Mouse (Mus musculus): ENCODE measurements around the gene Irak1. TPM values are rescaled to one million over a fixed set of nuclear protein-coding genes. Genes with fewer than 3 reads are reported as not detected.
A peak's percentile ranks its signal among the peaks of the same experiment; 100 is the strongest.

The Irak1 gene
- total RNA-seq, 2 experiments from 2014 or later = 35.6 to 36.1 TPM

DNA sequence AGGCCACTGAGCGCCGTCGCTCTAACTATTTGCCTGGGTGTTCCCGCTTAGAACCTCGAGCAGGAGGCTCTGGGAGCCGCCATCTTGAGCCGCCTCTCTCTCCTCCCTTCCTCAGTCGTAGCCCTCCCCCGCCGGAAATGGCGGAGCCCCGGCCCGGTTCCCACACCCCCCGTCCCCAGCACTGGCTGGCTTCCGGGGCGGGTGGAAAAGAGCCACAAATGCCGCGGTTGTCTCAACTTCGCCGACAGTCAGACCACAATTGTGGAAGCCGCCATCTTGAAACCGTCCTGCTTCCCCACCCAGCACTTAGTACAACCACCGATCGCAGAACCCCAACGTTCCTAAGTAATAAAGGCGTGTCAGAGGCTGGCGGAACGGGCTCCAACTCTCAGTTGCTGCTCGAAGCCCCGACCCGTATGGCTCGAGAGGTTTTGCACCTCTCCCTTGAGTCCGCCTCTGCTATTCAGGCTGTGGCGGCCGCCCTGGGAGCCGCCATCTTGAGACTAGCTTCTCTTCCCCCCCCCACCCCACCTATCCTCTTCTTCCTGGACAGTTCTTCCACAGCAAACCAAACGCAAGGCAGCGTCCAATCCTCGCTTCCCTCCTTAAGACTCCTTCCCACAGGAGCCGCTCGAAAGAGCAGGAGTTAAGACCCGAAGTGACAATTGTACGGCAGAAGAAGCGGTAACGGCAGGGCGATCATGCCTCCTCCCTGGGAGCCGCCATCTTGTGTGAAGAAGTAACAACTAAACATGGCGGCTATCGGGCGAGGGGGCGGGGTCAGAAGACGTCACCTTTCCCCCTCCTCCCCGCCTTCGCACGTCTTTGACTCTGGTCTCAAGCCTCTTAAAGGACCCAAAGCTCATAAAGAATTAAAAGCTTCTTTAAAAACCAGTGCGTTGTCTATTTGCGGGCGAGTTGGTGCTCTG is 57.2 kb downstream of the Irak1 start, which contains the start of gene Hcfc1:
TSS of gene Hcfc1 (minus strand) at position 110 of the 929 bp plus-strand sequence.
- peak; percentile 93 for DNase-seq (ENCODE audit: low spot score)

DNA sequence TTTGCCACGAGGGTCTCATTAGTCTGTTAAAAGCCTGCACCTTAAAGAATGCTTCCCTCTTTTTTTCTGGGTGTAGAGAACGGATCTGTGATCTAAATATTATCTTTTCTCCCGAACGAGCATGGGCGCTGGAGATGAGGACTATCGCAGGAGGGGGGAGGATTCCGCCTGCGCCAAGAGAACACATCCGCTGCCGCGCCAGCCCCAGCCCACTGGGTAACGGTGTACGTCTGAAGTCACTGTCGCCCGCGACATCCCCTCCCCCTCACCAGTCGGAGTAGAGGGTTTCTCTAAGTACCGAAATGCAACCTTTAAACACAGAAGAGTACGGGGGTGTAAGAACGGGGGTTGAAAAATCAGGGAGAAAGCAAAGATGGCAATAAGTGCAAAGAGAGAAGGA is 58.4 kb downstream of the Irak1 start:
- no peak for DNase-seq (ENCODE audit: low spot score)

DNA sequence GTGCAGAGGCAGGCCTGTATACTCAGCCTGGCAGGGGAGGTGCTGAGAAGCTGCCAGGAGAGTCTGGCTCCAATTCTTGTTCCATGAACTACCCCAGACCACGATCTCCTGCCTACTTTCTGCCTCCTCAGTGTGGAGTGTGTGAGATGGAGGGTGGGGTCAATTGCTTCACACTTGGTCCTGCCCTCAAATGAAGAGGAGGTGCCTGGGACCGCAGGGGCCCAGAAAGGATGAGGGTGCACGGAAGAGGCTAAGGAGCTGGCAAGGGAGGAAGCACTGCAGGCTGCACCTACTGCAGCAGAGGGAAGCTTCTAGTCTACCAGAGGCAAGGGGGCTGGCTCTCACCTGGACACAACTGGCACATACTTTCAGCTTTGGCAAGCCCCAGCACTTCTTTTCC is 59.4 kb downstream of the Irak1 start:
- DNase-seq (ENCODE audit: low spot score) = no peak

Small RNA genes within 50 kb of the gene (microRNA-seq; reads per million reads assigned to microRNA genes)
- gene Mir5132 (3.4 reads per million, percentile 2 among the genes with 10 or more reads in this experiment), gene Mir718 (not detected)

Other genes with a start within 250 kb of the Irak1 start
- gene Srpk3, start 249.5 kb downstream of the Irak1 start, total RNA-seq (2021) = 10 to 100 TPM; 34.1 to 35.2 TPM
- gene Idh3g, start 237.0 kb downstream of the Irak1 start, total RNA-seq (2021) = 100 to 1,000 TPM; 375 to 389 TPM
- 10 to 100 TPM; 70.2 to 76.6 TPM for gene Ssr4, start 236.9 kb downstream of the Irak1 start, total RNA-seq (2021)
- 1 to 10 TPM in 1 of 2 experiments, under 1 TPM in 1; 0.66 to 1.0 TPM for gene Pdzd4, start 198.9 kb downstream of the Irak1 start, total RNA-seq (2021)
- gene Avpr2, start 131.8 kb downstream of the Irak1 start, total RNA-seq (2021) = not detected
- 1 to 10 TPM; 1.5 to 2.7 TPM for gene L1cam, start 127.8 kb downstream of the Irak1 start, total RNA-seq (2021)
- under 1 TPM; 0.33 to 0.43 TPM for gene Arhgap4, start 102.0 kb downstream of the Irak1 start, total RNA-seq (2021)
- gene Naa10, start 102.0 kb downstream of the Irak1 start, total RNA-seq (2021) = 10 to 100 TPM; 50.2 to 56.5 TPM
- 1 to 10 TPM; 1.6 to 2.0 TPM for gene Renbp, start 93.1 kb downstream of the Irak1 start, total RNA-seq (2021)
- 10 to 100 TPM; 30.2 to 31.9 TPM for gene Hcfc1, start 57.6 kb downstream of the Irak1 start, total RNA-seq (2021)
- gene Opn1mw, start 103.5 kb upstream of the Irak1 start, total RNA-seq (2021) = not detected
- gene Mecp2, start 111.4 kb upstream of the Irak1 start, total RNA-seq (2021) = 10 to 100 TPM; 27.7 to 29.2 TPM
- not detected for gene Tex28, start 143.9 kb upstream of the Irak1 start, total RNA-seq (2021)
- not detected for gene Tktl1, start 153.3 kb upstream of the Irak1 start, total RNA-seq (2021)
- gene Flna, start 225.9 kb upstream of the Irak1 start, total RNA-seq (2021) = 10 to 100 TPM; 30.5 to 50.1 TPM
- 10 to 100 TPM; 25.0 to 32.4 TPM for gene Emd, start 230.8 kb upstream of the Irak1 start, total RNA-seq (2021)
- gene Rpl10, start 246.9 kb upstream of the Irak1 start, total RNA-seq (2021) = 100 to 1,000 TPM; 172 to 189 TPM